Mouse (Mus musculus): ENCODE results near the gene Pdzrn4.

Gene Pdzrn4

GRCm38 (mm10) chr15:92739887-92740286 lies 343.2 kb downstream of the Pdzrn4 start:
- DNase-seq (ENCODE audit: low spot score) = no peak

GRCm38 (mm10) chr15:92743624-92744023 lies 346.9 kb downstream of the Pdzrn4 start:
- DNase-seq (ENCODE audit: low spot score) = no peak

- no peak for DNase-seq (ENCODE audit: low spot score)
These were observed 349.4 kb downstream of the Pdzrn4 start for GRCm38 (mm10) chr15:92746081-92746480.

GRCm38 (mm10) chr15:92752167-92752566 lies 355.5 kb downstream of the Pdzrn4 start:
- DNase-seq (ENCODE audit: low spot score) = no peak

GRCm38 (mm10) chr15:92752578-92752977 lies 355.9 kb downstream of the Pdzrn4 start:
- DNase-seq (ENCODE audit: low spot score) = no peak

- DNase-seq (ENCODE audit: low spot score) = no peak
These were observed 360.6 kb downstream of the Pdzrn4 start for GRCm38 (mm10) chr15:92757085-92757903.

- no peak for DNase-seq (ENCODE audit: low spot score)
These were observed 362.3 kb downstream of the Pdzrn4 start for GRCm38 (mm10) chr15:92759001-92759400.

GRCm38 (mm10) chr15:92763303-92763702 lies 366.6 kb downstream of the Pdzrn4 start:
- DNase-seq (ENCODE audit: low spot score) = no peak

GRCm38 (mm10) chr15:92769535-92769934 lies 372.9 kb downstream of the Pdzrn4 start:
- no peak for DNase-seq (ENCODE audit: low spot score)

GRCm38 (mm10) chr15:92788036-92788435 lies 391.4 kb downstream of the Pdzrn4 start:
- no peak for DNase-seq (ENCODE audit: low spot score)

GRCm38 (mm10) chr15:92794275-92794674 lies 397.6 kb downstream of the Pdzrn4 start:
- no peak for DNase-seq (ENCODE audit: low spot score)

GRCm38 (mm10) chr15:92805934-92806333 lies 409.3 kb downstream of the Pdzrn4 start:
- DNase-seq (ENCODE audit: low spot score) = no peak

GRCm38 (mm10) chr15:92806352-92806751 lies 409.7 kb downstream of the Pdzrn4 start:
- DNase-seq (ENCODE audit: low spot score) = no peak

Measured in urinary bladder, postnatal 14 days (tissue).